Comparison of ENCODE assay signal across 7 mouse cellular contexts in the genomic region with DNA sequence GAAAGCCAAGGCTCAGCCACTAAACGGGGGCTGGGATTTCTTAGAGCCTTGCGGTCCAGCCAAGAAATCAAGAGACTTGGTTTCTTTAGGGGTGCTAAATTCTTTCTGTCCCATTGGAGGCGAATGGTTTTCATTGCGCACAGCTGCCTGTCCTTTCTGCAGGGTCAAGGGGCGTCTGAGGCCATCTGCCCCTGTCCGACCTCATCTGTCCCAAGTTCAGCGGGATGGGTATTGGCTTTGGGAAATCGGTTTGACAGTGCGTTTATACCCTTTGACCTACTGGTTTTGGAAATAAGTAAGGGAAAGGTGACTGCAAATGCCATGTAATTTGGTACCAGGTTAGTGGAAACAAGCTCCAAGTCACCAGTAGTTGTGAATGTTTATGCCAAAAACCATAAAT. TPM values are rescaled to one million over a fixed set of nuclear protein-coding genes. Genes with fewer than 3 reads are reported as not detected.
A peak's percentile ranks its signal among the peaks of the same experiment; 100 is the strongest.
DNase-seq lines count a peak whose midpoint lies in the region; ATAC-seq and TF ChIP-seq lines count a peak whose summit lies in the region.

No protein-coding gene starts in this region.

- ATAC-seq in lung, embryonic 14.5 days (ENCODE audit: insufficient read depth) = peak; percentile 7; the same call in 1 of the 2 replicates

- no peak for TF ChIP-seq POLR2A in olfactory bulb, adult 2 months (IDR thresholded peaks at IDR 0.05; ENCODE audit: insufficient read depth, low read depth, low read length)

- no peaks in the 10 kb centered on the region for H3K9me3 ChIP-seq in lung, embryonic 14.5 days (ENCODE audit: low read depth, low read length)
- no peaks in the 10 kb centered on the region for H3K9me3 ChIP-seq in forebrain, embryonic 10.5 days

- H3K36me3 ChIP-seq in lung, embryonic 14.5 days (ENCODE audit: insufficient read depth) = peaks cover 30% of the 10 kb centered on the region
- H3K36me3 ChIP-seq in forebrain, embryonic 10.5 days (replicated peaks) = peaks cover 36% of the 10 kb centered on the region

- H3K4me3 ChIP-seq in lung, embryonic 14.5 days (ENCODE audit: low read depth, low read length) = peak overlapping the region; percentile 63
- peak overlapping the region; percentile 85 for H3K4me3 ChIP-seq in forebrain, embryonic 10.5 days
- peak overlapping the region; percentile 73 for H3K4me3 ChIP-seq in olfactory bulb, adult 2 months (ENCODE audit: insufficient read depth, low read depth, low read length)

- H3K4me2 ChIP-seq in lung, embryonic 14.5 days = peak overlapping the region; percentile 80

- no peak for TF ChIP-seq CTCF in lung, embryonic 14.5 days (IDR thresholded peaks at IDR 0.05; ENCODE audit: low read depth)
- no peak for TF ChIP-seq CTCF in olfactory bulb, adult 2 months (IDR thresholded peaks at IDR 0.05; ENCODE audit: insufficient read depth, low read depth, low read length)

- no peak for DNase-seq in lung, embryonic 14.5 days
- DNase-seq in lung, postnatal 10 days = no peak
- DNase-seq in forebrain, embryonic 10.5 days (ENCODE audit: extremely low spot score, low spot score) = no peak
- peak; percentile 49 to 71 for DNase-seq in kidney, postnatal 36 days
- DNase-seq in spleen, postnatal 36 days (ENCODE audit: low spot score in 2 of 2) = no peak
- no peak for DNase-seq in frontal cortex, postnatal 25 days (ENCODE audit: low spot score in 2 of 2)

- no peaks in the 10 kb centered on the region for H3K27me3 ChIP-seq in lung, embryonic 14.5 days (ENCODE audit: insufficient read depth, low read length)
- H3K27me3 ChIP-seq in forebrain, embryonic 10.5 days (ENCODE audit: poor library complexity, severe bottlenecking) = no peaks in the 10 kb centered on the region

- H3K4me1 ChIP-seq in lung, embryonic 14.5 days (ENCODE audit: insufficient read depth) = no peaks in the 10 kb centered on the region
- peaks cover 18% of the 10 kb centered on the region for H3K4me1 ChIP-seq in forebrain, embryonic 10.5 days
- peaks cover 4% of the 10 kb centered on the region for H3K4me1 ChIP-seq in olfactory bulb, adult 2 months (ENCODE audit: control insufficient read depth, insufficient read depth, low read length)

- peak overlapping the region; percentile 58 for H3K9ac ChIP-seq in lung, embryonic 14.5 days

- WGBS in lung, embryonic 14.5 days = 1% methylated on average over 9 of the region's 9 CpGs
- WGBS in forebrain, embryonic 10.5 days = 6% methylated on average over 9 of the region's 9 CpGs
- 4% methylated on average over 9 of the region's 9 CpGs for WGBS in olfactory bulb, adult 2 months

- peak overlapping the region; percentile 44; the same call in 1 of the 2 replicates for H3K27ac ChIP-seq in lung, embryonic 14.5 days (ENCODE audit: low read depth)
- H3K27ac ChIP-seq in forebrain, embryonic 10.5 days = peak overlapping the region; percentile 92
- H3K27ac ChIP-seq in olfactory bulb, adult 2 months (ENCODE audit: insufficient read depth, low read depth, low read length) = peak overlapping the region; percentile 60

RNA-seq across cellular contexts. Expression of a gene that starts 0.6 kb away (rescaled TPM):
- 10.3 and 11.0 TPM in 2 replicates for polyA plus RNA-seq in lung, embryonic 14.5 days (2014; fragmentation: Nextera tagmentation; extraction: Ambion mirVana)
- 14.2 and 14.6 TPM in 2 replicates for polyA plus RNA-seq in forebrain, embryonic 10.5 days (2016; fragmentation: Nextera tagmentation; extraction: Ambion mirVana)
- not detected in 2 replicates for polyA plus RNA-seq in olfactory bulb, adult 2 months (2012; ENCODE audit: insufficient read depth, insufficient read length, low replicate concordance, missing spikeins)

RNA-seq across cellular contexts. Expression of a gene that starts 32.3 kb away (rescaled TPM):
- 32.2 and 33.7 TPM in 2 replicates for polyA plus RNA-seq in lung, embryonic 14.5 days (2014; fragmentation: Nextera tagmentation; extraction: Ambion mirVana)
- polyA plus RNA-seq in forebrain, embryonic 10.5 days (2016; fragmentation: Nextera tagmentation; extraction: Ambion mirVana) = not detected in 2 replicates
- not detected in 2 replicates for polyA plus RNA-seq in olfactory bulb, adult 2 months (2012; ENCODE audit: insufficient read depth, insufficient read length, low replicate concordance, missing spikeins)

RNA-seq across cellular contexts. Expression of a gene that starts 39.3 kb away (rescaled TPM):
- polyA plus RNA-seq in lung, embryonic 14.5 days (2014; fragmentation: Nextera tagmentation; extraction: Ambion mirVana) = 10.1 and 14.1 TPM in 2 replicates
- 1.1 and 1.5 TPM in 2 replicates for polyA plus RNA-seq in forebrain, embryonic 10.5 days (2016; fragmentation: Nextera tagmentation; extraction: Ambion mirVana)
- not detected in 2 replicates for polyA plus RNA-seq in olfactory bulb, adult 2 months (2012; ENCODE audit: insufficient read depth, insufficient read length, low replicate concordance, missing spikeins)

RNA-seq across cellular contexts. Expression of a gene that starts 49.9 kb away (rescaled TPM):
- polyA plus RNA-seq in lung, embryonic 14.5 days (2014; fragmentation: Nextera tagmentation; extraction: Ambion mirVana) = 88.3 and 88.4 TPM in 2 replicates
- polyA plus RNA-seq in forebrain, embryonic 10.5 days (2016; fragmentation: Nextera tagmentation; extraction: Ambion mirVana) = 97.5 and 102 TPM in 2 replicates
- polyA plus RNA-seq in olfactory bulb, adult 2 months (2012; ENCODE audit: insufficient read depth, insufficient read length, low replicate concordance, missing spikeins) = not detected in 2 replicates

RNA-seq across cellular contexts. Expression of a gene that starts 57.4 kb away (rescaled TPM):
- polyA plus RNA-seq in lung, embryonic 14.5 days (2014; fragmentation: Nextera tagmentation; extraction: Ambion mirVana) = 0.32 and 0.45 TPM in 2 replicates
- polyA plus RNA-seq in forebrain, embryonic 10.5 days (2016; fragmentation: Nextera tagmentation; extraction: Ambion mirVana) = 1.1 and 1.3 TPM in 2 replicates
- polyA plus RNA-seq in olfactory bulb, adult 2 months (2012; ENCODE audit: insufficient read depth, insufficient read length, low replicate concordance, missing spikeins) = not detected in 2 replicates

Comparison
In these comparisons a context has a peak if more than half of its experiments do, and no peak if none do; other contexts are left out.
1. DNase-seq: peak in kidney, postnatal 36 days (2 of 2); none in lung, embryonic 14.5 days (single experiment), lung, postnatal 10 days (single experiment), forebrain, embryonic 10.5 days (single experiment), spleen, postnatal 36 days (0 of 2) and frontal cortex, postnatal 25 days (0 of 2).
2. RNA of a gene that starts 0.6 kb away (polyA plus RNA-seq): 14.2 to 14.6 TPM in forebrain, embryonic 10.5 days and 10.3 to 11.0 TPM in lung, embryonic 14.5 days; not detected in olfactory bulb, adult 2 months; every median in the first group is over 10 times any median in the second.
3. RNA of a gene that starts 32.3 kb away (polyA plus RNA-seq): 32.2 to 33.7 TPM in lung, embryonic 14.5 days; not detected in forebrain, embryonic 10.5 days and not detected in olfactory bulb, adult 2 months; every median in the first group is over 10 times any median in the second.
4. Peak in every context shown above with its lines, with median percentiles within 50 percentile points of each other: H3K27ac ChIP-seq and H3K4me3 ChIP-seq.